Comparison of ENCODE assay signal across 9 mouse cellular contexts in genomic region chr7:4836351-4836792, GRCm38 (mm10). TPM values are rescaled to one million over a fixed set of nuclear protein-coding genes. Genes with fewer than 3 reads are reported as not detected.
A peak's percentile ranks its signal among the peaks of the same experiment; 100 is the strongest.
DNase-seq lines count a peak whose midpoint lies in the region; ATAC-seq and TF ChIP-seq lines count a peak whose summit lies in the region.
"Had no signal": no experiment of that assay in that cellular context is flagged by ENCODE, and none has a peak within 500 bp of the region (broad histone marks: within the 10 kb centered on the region; RNA-seq: fewer than 3 reads in every experiment).

No protein-coding gene starts in this region.

- DNase-seq in ovary, adult 18-20 months (ENCODE audit: low spot score) = peak; percentile 43
- DNase-seq in ovary, postnatal 10 days (ENCODE audit: low spot score) = no peak
- peak; percentile 80 for DNase-seq in embryo, embryonic 10 days (ENCODE audit: low spot score)
- peak; percentile 72 for DNase-seq in lung, embryonic 14.5 days
- DNase-seq in thymus, adult 2 months = peak; percentile 56

- H3K27ac ChIP-seq in heart, embryonic 12.5 days (ENCODE audit: poor library complexity, severe bottlenecking) = no peak overlapping the region
- H3K27ac ChIP-seq in kidney, embryonic 14.5 days (ENCODE audit: low read depth, low read length) = peak overlapping the region; percentile 55; the same call in 1 of the 2 replicates
- H3K27ac ChIP-seq in lung, embryonic 14.5 days (ENCODE audit: low read depth) = peak overlapping the region; percentile 71
- H3K27ac ChIP-seq in neural tube, embryonic 15.5 days (replicated peaks) = peak overlapping the region; percentile 87
- no peak overlapping the region for H3K27ac ChIP-seq in thymus, adult 2 months (ENCODE audit: control insufficient read depth, insufficient read depth, low read length)
- H3K27ac ChIP-seq: macrophage had no signal

- H3K9ac ChIP-seq in heart, embryonic 12.5 days = peak overlapping the region; percentile 62
- H3K9ac ChIP-seq in kidney, embryonic 14.5 days (ENCODE audit: low read depth, low read length) = peak overlapping the region; percentile 58
- H3K9ac ChIP-seq in lung, embryonic 14.5 days = peak overlapping the region; percentile 52
- peak overlapping the region; percentile 71 for H3K9ac ChIP-seq in neural tube, embryonic 15.5 days (replicated peaks)

- H3K4me1 ChIP-seq in heart, embryonic 12.5 days (replicated peaks) = peaks cover 15% of the 10 kb centered on the region
- 0 out of 2 replicates have a peak, but pooled peaks cover 6% of the 10 kb centered on the region for H3K4me1 ChIP-seq in kidney, embryonic 14.5 days (ENCODE audit: control insufficient read depth, insufficient read depth, low read length)
- no peaks in the 10 kb centered on the region for H3K4me1 ChIP-seq in lung, embryonic 14.5 days (ENCODE audit: insufficient read depth)
- H3K4me1 ChIP-seq in neural tube, embryonic 15.5 days = peaks cover 19% of the 10 kb centered on the region
- H3K4me1 ChIP-seq in thymus, adult 2 months (replicated peaks; ENCODE audit: control insufficient read depth, insufficient read depth, low read length) = no peaks in the 10 kb centered on the region

- WGBS in heart, embryonic 12.5 days = 2% methylated on average over 51 of the region's 51 CpGs
- under 1% methylated on average over 50 of the region's 51 CpGs for WGBS in kidney, embryonic 14.5 days
- under 1% methylated on average over 51 of the region's 51 CpGs for WGBS in lung, embryonic 14.5 days
- WGBS in neural tube, embryonic 15.5 days = under 1% methylated on average over 51 of the region's 51 CpGs
- under 1% methylated on average over 51 of the region's 51 CpGs for WGBS in thymus, adult 2 months

- peaks cover 91% of the 10 kb centered on the region for H3K27me3 ChIP-seq in heart, embryonic 12.5 days (replicated peaks)
- H3K27me3 ChIP-seq in kidney, embryonic 14.5 days (ENCODE audit: control insufficient read depth, insufficient read depth, low read length) = peaks cover 41% of the 10 kb centered on the region
- peaks cover 20% of the 10 kb centered on the region for H3K27me3 ChIP-seq in lung, embryonic 14.5 days (ENCODE audit: insufficient read depth, low read length)
- peaks cover 14% of the 10 kb centered on the region for H3K27me3 ChIP-seq in neural tube, embryonic 15.5 days (replicated peaks)
- H3K27me3 ChIP-seq in thymus, adult 2 months (ENCODE audit: control insufficient read depth, insufficient read depth, low read length) = peaks cover 7% of the 10 kb centered on the region; the same call in 1 of the 2 replicates

- peak; percentile 49 for ATAC-seq in heart, embryonic 12.5 days (ENCODE audit: insufficient number of reproducible peaks, low FRiP score)
- peak; percentile 93 for ATAC-seq in kidney, embryonic 14.5 days (ENCODE audit: low FRiP score, low TSS enrichment)
- peak; percentile 85 for ATAC-seq in lung, embryonic 14.5 days (ENCODE audit: insufficient read depth)
- ATAC-seq in neural tube, embryonic 15.5 days (ENCODE audit: low FRiP score) = peak; percentile 93

- H3K4me2 ChIP-seq in heart, embryonic 12.5 days = peak overlapping the region; percentile 89
- peak overlapping the region; percentile 79 for H3K4me2 ChIP-seq in kidney, embryonic 14.5 days (replicated peaks; ENCODE audit: low read depth, low read length)
- H3K4me2 ChIP-seq in lung, embryonic 14.5 days = peak overlapping the region; percentile 72
- peak overlapping the region; percentile 89 for H3K4me2 ChIP-seq in neural tube, embryonic 15.5 days

- peak; percentile 60 for TF ChIP-seq CTCF in lung, embryonic 14.5 days (IDR thresholded peaks at IDR 0.05; ENCODE audit: low read depth)
- peak; percentile 50; the same call in 1 of the 2 replicates for TF ChIP-seq CTCF in thymus, adult 2 months (IDR thresholded peaks at IDR 0.05; ENCODE audit: borderline replicate concordance, control insufficient read depth, extremely low read depth, insufficient read depth, low read length, poor library complexity)

- H3K9me3 ChIP-seq in heart, embryonic 12.5 days (replicated peaks) = peaks cover 5% of the 10 kb centered on the region; the same call in 1 of the 2 replicates
- H3K9me3 ChIP-seq in kidney, embryonic 14.5 days (ENCODE audit: control insufficient read depth, low read length) = no peaks in the 10 kb centered on the region
- no peaks in the 10 kb centered on the region for H3K9me3 ChIP-seq in lung, embryonic 14.5 days (ENCODE audit: low read depth, low read length)
- no peaks in the 10 kb centered on the region for H3K9me3 ChIP-seq in neural tube, embryonic 15.5 days (replicated peaks)

- no peaks in the 10 kb centered on the region for H3K36me3 ChIP-seq in heart, embryonic 12.5 days
- H3K36me3 ChIP-seq in kidney, embryonic 14.5 days (ENCODE audit: control insufficient read depth, insufficient read depth, low read length) = no peaks in the 10 kb centered on the region
- H3K36me3 ChIP-seq in lung, embryonic 14.5 days (ENCODE audit: insufficient read depth) = no peaks in the 10 kb centered on the region
- peaks cover 12% of the 10 kb centered on the region for H3K36me3 ChIP-seq in neural tube, embryonic 15.5 days
- no peaks in the 10 kb centered on the region for H3K36me3 ChIP-seq in thymus, adult 2 months (ENCODE audit: control insufficient read depth, insufficient read depth, low read length)

- peak overlapping the region; percentile 53 for H3K4me3 ChIP-seq in heart, embryonic 12.5 days
- peak overlapping the region; percentile 50 for H3K4me3 ChIP-seq in kidney, embryonic 14.5 days (ENCODE audit: low read length)
- peak overlapping the region; percentile 48 for H3K4me3 ChIP-seq in lung, embryonic 14.5 days (ENCODE audit: low read depth, low read length)
- H3K4me3 ChIP-seq in neural tube, embryonic 15.5 days (replicated peaks) = peak overlapping the region; percentile 52
- peak overlapping the region; percentile 20; the same call in 1 of the 2 replicates for H3K4me3 ChIP-seq in thymus, adult 2 months (ENCODE audit: control insufficient read depth, insufficient read depth, low read length)

- TF ChIP-seq POLR2A in thymus, adult 2 months (IDR thresholded peaks at IDR 0.05; ENCODE audit: control insufficient read depth, extremely low read depth, insufficient read depth, low read length, poor library complexity) = no peak

RNA-seq across cellular contexts. Expression of gene Shisa7, which starts 8.1 kb away (rescaled TPM):
- polyA plus RNA-seq in heart, embryonic 12.5 days (2016; fragmentation: Nextera tagmentation; extraction: Ambion mirVana) = 0.05 TPM in 1 of 2 replicates, not detected in the other
- polyA plus RNA-seq in kidney, embryonic 14.5 days (2014; fragmentation: Nextera tagmentation; extraction: Ambion mirVana) = 0.89 and 1.1 TPM in 2 replicates
- 1.1 and 1.3 TPM in 2 replicates for polyA plus RNA-seq in lung, embryonic 14.5 days (2014; fragmentation: Nextera tagmentation; extraction: Ambion mirVana)
- polyA plus RNA-seq in neural tube, embryonic 15.5 days (2015; fragmentation: Nextera tagmentation; extraction: Ambion mirVana) = 10.6 and 11.3 TPM in 2 replicates
- 0.48 and 0.74 TPM in 2 replicates for polyA plus RNA-seq in thymus, adult 2 months (2012; rRNA removed)
- polyA plus RNA-seq: macrophage had no signal

RNA-seq across cellular contexts. Expression of gene Ube2s, which starts 24.0 kb away (rescaled TPM):
- polyA plus RNA-seq in heart, embryonic 12.5 days (2016; fragmentation: Nextera tagmentation; extraction: Ambion mirVana) = 344 and 363 TPM in 2 replicates
- 465 and 546 TPM in 2 replicates for polyA plus RNA-seq in kidney, embryonic 14.5 days (2014; fragmentation: Nextera tagmentation; extraction: Ambion mirVana)
- polyA plus RNA-seq in lung, embryonic 14.5 days (2014; fragmentation: Nextera tagmentation; extraction: Ambion mirVana) = 428 and 470 TPM in 2 replicates
- polyA plus RNA-seq in neural tube, embryonic 15.5 days (2015; fragmentation: Nextera tagmentation; extraction: Ambion mirVana) = 252 and 275 TPM in 2 replicates
- 970 and 1,071 TPM in 2 replicates for polyA plus RNA-seq in thymus, adult 2 months (2012; rRNA removed)

RNA-seq across cellular contexts. Expression of gene Isoc2b, which starts 33.7 kb away (rescaled TPM):
- 3.9 and 4.4 TPM in 2 replicates for polyA plus RNA-seq in heart, embryonic 12.5 days (2016; fragmentation: Nextera tagmentation; extraction: Ambion mirVana)
- 4.5 and 8.3 TPM in 2 replicates for polyA plus RNA-seq in kidney, embryonic 14.5 days (2014; fragmentation: Nextera tagmentation; extraction: Ambion mirVana)
- 5.8 and 6.1 TPM in 2 replicates for polyA plus RNA-seq in lung, embryonic 14.5 days (2014; fragmentation: Nextera tagmentation; extraction: Ambion mirVana)
- 3.7 and 5.9 TPM in 2 replicates for polyA plus RNA-seq in neural tube, embryonic 15.5 days (2015; fragmentation: Nextera tagmentation; extraction: Ambion mirVana)
- polyA plus RNA-seq in thymus, adult 2 months (2012; rRNA removed) = 21.8 and 23.6 TPM in 2 replicates

RNA-seq across cellular contexts. Expression of gene Isoc2a, which starts 40.6 kb away (rescaled TPM):
- 0.74 and 1.0 TPM in 2 replicates for polyA plus RNA-seq in heart, embryonic 12.5 days (2016; fragmentation: Nextera tagmentation; extraction: Ambion mirVana)
- 0.95 and 1.3 TPM in 2 replicates for polyA plus RNA-seq in kidney, embryonic 14.5 days (2014; fragmentation: Nextera tagmentation; extraction: Ambion mirVana)
- 0.88 and 0.91 TPM in 2 replicates for polyA plus RNA-seq in lung, embryonic 14.5 days (2014; fragmentation: Nextera tagmentation; extraction: Ambion mirVana)
- polyA plus RNA-seq in neural tube, embryonic 15.5 days (2015; fragmentation: Nextera tagmentation; extraction: Ambion mirVana) = 0.51 and 0.79 TPM in 2 replicates
- 20.3 and 20.5 TPM in 2 replicates for polyA plus RNA-seq in thymus, adult 2 months (2012; rRNA removed)

RNA-seq across cellular contexts. Expression of gene Rpl28, which starts 43.7 kb away (rescaled TPM):
- 279 and 284 TPM in 2 replicates for polyA plus RNA-seq in heart, embryonic 12.5 days (2016; fragmentation: Nextera tagmentation; extraction: Ambion mirVana)
- polyA plus RNA-seq in kidney, embryonic 14.5 days (2014; fragmentation: Nextera tagmentation; extraction: Ambion mirVana) = 251 and 292 TPM in 2 replicates
- 294 and 337 TPM in 2 replicates for polyA plus RNA-seq in lung, embryonic 14.5 days (2014; fragmentation: Nextera tagmentation; extraction: Ambion mirVana)
- polyA plus RNA-seq in neural tube, embryonic 15.5 days (2015; fragmentation: Nextera tagmentation; extraction: Ambion mirVana) = 224 and 255 TPM in 2 replicates
- 367 and 512 TPM in 2 replicates for polyA plus RNA-seq in thymus, adult 2 months (2012; rRNA removed)

Comparison
In these comparisons a context has a peak if more than half of its experiments do, and no peak if none do; other contexts are left out.
1. H3K27ac ChIP-seq: peak in kidney, embryonic 14.5 days (single experiment), lung, embryonic 14.5 days (single experiment) and neural tube, embryonic 15.5 days (single experiment); none in heart, embryonic 12.5 days (single experiment) and thymus, adult 2 months (single experiment).
2. Peak in every context shown above with its lines, with median percentiles within 50 percentile points of each other: ATAC-seq, H3K4me2 ChIP-seq, H3K4me3 ChIP-seq and H3K9ac ChIP-seq.